Mouse (Mus musculus) liver, adult 2 months (tissue): ENCODE measurements at regions not wholly inside any gene's neighbourhood (a gene's known extent, or its start where the extent isn't known, plus 50 kb on each side); places are given as distances from the start of the nearest gene placed in this dataset.

ENCODE experiments used
- CTCF ChIP-seq: fragments of 200-500 bp; IDR thresholded peaks from 2 replicates; pipeline ENCODE4 v1.5.1; 2011; ENCODE audit warnings: low read depth, low read length, control low read depth
- POLR2A ChIP-seq: fragments of 200-500 bp; IDR thresholded peaks from 2 replicates; pipeline ENCODE4 v1.6.1; 2011; ENCODE audit warnings: low read length, control low read depth; ENCODE audit not compliant: insufficient read depth; ENCODE audit errors: extremely low read depth

- TF ChIP-seq CTCF, result no peak
- no peak for TF ChIP-seq POLR2A
Observed at GRCm38 (mm10) chr12:110083471-110083870, 195.4 kb upstream of the Dio3 start.
